Comparison of ENCODE assay signal across 17 mouse cellular contexts in the genomic region with DNA sequence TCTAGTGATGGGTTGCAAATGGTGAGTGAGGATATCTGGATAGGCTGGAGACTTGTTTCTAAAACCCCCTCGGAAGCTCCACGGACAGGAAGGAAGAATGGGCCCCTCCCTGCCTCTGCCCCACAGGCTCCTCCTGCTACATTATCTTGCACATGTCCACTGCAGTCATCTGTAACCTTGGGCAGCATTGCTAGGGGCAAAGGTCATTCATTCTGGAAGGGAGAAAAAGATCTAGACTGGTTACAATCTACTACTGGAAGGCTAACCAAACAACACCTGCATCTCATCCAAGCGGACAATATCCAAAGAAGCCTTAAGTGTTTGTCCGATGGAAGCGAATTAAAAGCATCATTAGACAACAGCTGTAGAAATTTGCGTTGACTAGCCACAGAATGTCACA.
"Had no signal": no experiment of that assay in that cellular context is flagged by ENCODE, and none has a peak within 500 bp of the region (broad histone marks: within the 10 kb centered on the region; RNA-seq: fewer than 3 reads in every experiment).

No protein-coding gene starts in this region.

- DNase-seq: lung, adult 2 months; lung, postnatal 14 days; lung, postnatal 36 days; right cerebral cortex, postnatal 14 days; thymus, adult 2 months; thymus, postnatal 25 days; thymus, postnatal 4 days had no signal

- H3K4me2 ChIP-seq: lung, embryonic 15.5 days; midbrain, embryonic 11.5 days; midbrain, embryonic 13.5 days; midbrain, embryonic 15.5 days; neural tube, embryonic 12.5 days; stomach, embryonic 15.5 days had no signal

- H3K27ac ChIP-seq: lung, embryonic 15.5 days; macrophage; midbrain, embryonic 13.5 days; midbrain, embryonic 15.5 days; neural tube, embryonic 12.5 days; stomach, embryonic 15.5 days; stomach, postnatal 0 days had no signal

- H3K4me3 ChIP-seq: lung, embryonic 15.5 days; megakaryocyte, embryonic 14.5 days; midbrain, embryonic 13.5 days; midbrain, embryonic 15.5 days; neural tube, embryonic 12.5 days; stomach, embryonic 15.5 days had no signal

- H3K9me3 ChIP-seq: lung, embryonic 15.5 days; megakaryocyte, embryonic 14.5 days; midbrain, embryonic 13.5 days; midbrain, embryonic 15.5 days; neural tube, embryonic 12.5 days; stomach, embryonic 15.5 days had no signal

- H3K9ac ChIP-seq: lung, embryonic 15.5 days; midbrain, embryonic 13.5 days; midbrain, embryonic 15.5 days; neural tube, embryonic 12.5 days; stomach, embryonic 15.5 days had no signal

- H3K4me1 ChIP-seq: lung, embryonic 15.5 days; midbrain, embryonic 13.5 days; midbrain, embryonic 15.5 days; neural tube, embryonic 12.5 days; stomach, embryonic 15.5 days had no signal

- ATAC-seq: lung, postnatal 0 days; midbrain, embryonic 13.5 days; midbrain, embryonic 15.5 days had no signal

- H3K27me3 ChIP-seq: lung, embryonic 15.5 days; megakaryocyte, embryonic 14.5 days; midbrain, embryonic 13.5 days; midbrain, embryonic 15.5 days; neural tube, embryonic 12.5 days; stomach, embryonic 15.5 days had no signal

- H3K36me3 ChIP-seq: lung, embryonic 15.5 days; midbrain, embryonic 13.5 days; midbrain, embryonic 15.5 days; neural tube, embryonic 12.5 days; stomach, embryonic 15.5 days had no signal
